Mouse (Mus musculus) brain, embryonic 14.5 days (tissue): Measurements from ENCODE around the gene Lemd2.

ENCODE experiments used
- CTCF ChIP-seq: fragments of 200-500 bp; IDR thresholded peaks from 2 replicates; pipeline ENCODE4 v1.5.1; 2012; ENCODE audit warnings: inconsistent platforms, mild to moderate bottlenecking, moderate library complexity, borderline replicate concordance; ENCODE audit not compliant: insufficient read depth, insufficient read length; ENCODE audit errors: extremely low read depth
- POLR2A ChIP-seq: fragments of 200-500 bp; IDR thresholded peaks from 2 replicates; pipeline ENCODE4 v1.6.1; 2012; ENCODE audit warnings: mild to moderate bottlenecking, inconsistent platforms, borderline replicate concordance; ENCODE audit not compliant: poor library complexity, insufficient read depth, insufficient read length, severe bottlenecking; ENCODE audit errors: extremely low read depth

DNA sequence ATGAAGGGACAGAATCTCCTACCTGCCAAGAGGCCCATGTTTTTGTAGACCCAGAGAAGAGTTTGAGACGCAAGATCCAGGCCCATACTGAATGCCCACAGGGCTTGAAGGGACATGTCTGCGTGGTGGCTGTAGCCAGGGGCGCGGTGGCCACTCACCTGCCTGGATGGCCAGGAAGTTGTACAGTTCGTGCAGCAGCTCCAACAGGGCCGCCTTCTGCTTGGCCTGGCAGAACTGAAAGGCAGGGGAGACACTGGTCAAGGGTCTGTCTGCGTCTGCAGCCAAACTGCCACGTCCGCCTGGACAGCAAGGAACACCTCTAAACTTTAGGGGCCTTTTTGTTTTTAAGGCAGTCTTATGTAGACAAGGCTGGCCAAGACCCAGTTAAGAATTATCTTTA, 5.1 kb downstream of the Lemd2 start:
- TF ChIP-seq CTCF (no peak), POLR2A (no peak)
